Mouse (Mus musculus): ENCODE results near the gene Ndufa7.

DNA sequence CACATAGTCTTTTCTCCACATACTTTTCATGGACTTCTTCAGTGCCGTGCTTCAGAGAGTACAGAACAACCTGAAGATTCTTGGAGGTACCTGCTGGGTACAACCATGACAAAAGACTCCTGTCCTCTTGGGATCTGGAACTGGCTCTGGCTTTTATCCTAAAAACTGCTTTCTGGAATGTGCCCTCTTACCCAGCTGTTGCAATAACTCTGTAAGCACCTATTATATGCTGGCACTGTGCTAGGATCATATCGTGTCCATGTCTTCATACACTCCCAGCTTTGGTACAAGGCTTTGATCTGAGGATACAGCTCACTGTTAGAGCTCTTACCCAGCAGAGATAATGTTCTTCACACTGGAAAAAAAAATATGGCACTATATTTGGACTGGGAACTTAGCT is 39.4 kb upstream of the Ndufa7 start:
- no peak for TF ChIP-seq EP300 (optimal IDR thresholded peaks at IDR 0.05)
- no peak for TF ChIP-seq CTCF (IDR thresholded peaks at IDR 0.05; ENCODE audit: low read depth)
